Mouse (Mus musculus) bone marrow, adult 2 months (tissue): ENCODE measurements around the gene 1110051M20Rik.

Experiments
- CTCF ChIP-seq: fragments of 200-500 bp; IDR thresholded peaks from 2 replicates; pipeline ENCODE4 v1.5.1; 2011; ENCODE audit warnings: low read length, control low read depth; ENCODE audit not compliant: control insufficient read depth, insufficient read depth
- POLR2A ChIP-seq: fragments of 200-500 bp; IDR thresholded peaks from 2 replicates; pipeline ENCODE4 v1.6.1; 2011; ENCODE audit warnings: low read depth, mild to moderate bottlenecking, control low read depth, low read length, borderline replicate concordance; ENCODE audit not compliant: control insufficient read depth

- TF ChIP-seq POLR2A (no peak), CTCF (no peak)
Observed at GRCm38 (mm10) chr2:91457656-91458251, 13.2 kb upstream of the 1110051M20Rik start.
